Mouse (Mus musculus) right cerebral cortex, postnatal 14 days (tissue): ENCODE measurements at regions not wholly inside any gene's neighbourhood (a gene's known extent, or its start where the extent isn't known, plus 50 kb on each side); places are given as distances from the start of the nearest gene placed in this dataset.
A peak's percentile ranks its signal among the peaks of the same experiment; 100 is the strongest.

ENCODE experiments used
- DNase-seq: peaks from one replicate; pipeline ENCODE4 v3.0.0; 2022

- DNase-seq: peak; percentile 74
Measured at GRCm38 (mm10) chr7:31208237-31209054, 52.8 kb upstream of the Gramd1a start.

GRCm38 (mm10) chr7:31207563-31208236, 52.0 kb upstream of the Gramd1a start:
- DNase-seq: no peak
